ENCODE assay signal across 8 mouse cellular contexts in the genomic region with DNA sequence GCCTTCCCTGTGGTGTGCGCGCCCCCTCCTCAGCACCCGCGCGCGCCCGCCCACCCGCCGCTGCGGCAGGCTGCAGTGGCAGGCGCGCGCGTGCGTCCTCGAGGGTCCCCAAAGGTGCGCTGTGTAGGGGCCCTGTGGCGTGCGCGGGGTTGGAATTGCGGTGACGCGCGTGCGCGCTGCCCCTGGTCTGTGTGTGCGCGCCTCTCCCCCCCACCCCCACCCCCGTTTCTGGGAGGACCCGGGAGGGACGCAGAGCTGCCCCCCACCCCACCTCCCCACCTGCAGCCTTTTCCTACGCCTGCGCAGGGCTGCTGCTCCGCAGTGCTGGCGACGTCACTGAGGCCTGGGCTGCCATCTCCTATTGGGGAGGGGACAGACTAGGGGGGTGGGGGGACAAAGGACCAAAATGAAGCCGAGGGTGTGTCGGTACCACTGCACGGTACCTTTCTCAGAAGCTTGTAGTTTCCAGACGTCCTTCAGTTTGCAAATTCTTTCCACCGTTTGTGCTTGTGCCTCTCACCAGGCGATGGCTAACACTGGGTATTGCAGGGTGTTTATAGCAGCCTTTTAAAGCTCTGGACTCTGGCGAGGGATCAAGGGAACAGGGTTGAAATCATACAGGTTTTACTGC. TPM values are rescaled to one million over a fixed set of nuclear protein-coding genes. Genes with fewer than 3 reads are reported as not detected.
DNase-seq lines count a peak whose midpoint lies in the region; ATAC-seq and TF ChIP-seq lines count a peak whose summit lies in the region.

A gene (minus strand): TSS at position 542 of the 631 bp plus-strand sequence.

- peak within 1 kb of the TSS; percentile 88 for H3K9ac ChIP-seq in ES-Bruce4 (ENCODE audit: low read depth, poor library complexity, severe bottlenecking)
- peak within 1 kb of the TSS; percentile 91 for H3K9ac ChIP-seq in heart, embryonic 15.5 days

- H3K4me1 ChIP-seq in ES-Bruce4 (ENCODE audit: control insufficient read depth, insufficient read depth, low read length): no peaks in the 10 kb centered on the region
- H3K4me1 ChIP-seq in erythroblast, embryonic 14.5 days (ENCODE audit: control insufficient read depth): peaks cover 48% of the 10 kb centered on the region
- peaks cover 30% of the 10 kb centered on the region for H3K4me1 ChIP-seq in heart, embryonic 15.5 days (replicated peaks)

- H3K27me3 ChIP-seq in ES-Bruce4 (ENCODE audit: control insufficient read depth, insufficient read depth, low read length, poor library complexity, severe bottlenecking): no peaks in the 10 kb centered on the region
- H3K27me3 ChIP-seq in erythroblast, embryonic 14.5 days (ENCODE audit: control insufficient read depth): no peaks in the 10 kb centered on the region
- no peaks in the 10 kb centered on the region for H3K27me3 ChIP-seq in heart, embryonic 15.5 days

- peak; percentile 80 for DNase-seq in adrenal gland, postnatal 14 days
- DNase-seq in kidney, postnatal 25 days: peak; percentile 53 to 77
- peak; percentile 30 to 39 for DNase-seq in lung, adult 18-20 months
- no peak for DNase-seq in thymus, adult 18-20 months

- no peaks in the 10 kb centered on the region for H3K36me3 ChIP-seq in ES-Bruce4 (ENCODE audit: control insufficient read depth, insufficient read depth, low read length, poor library complexity, severe bottlenecking)
- no peaks in the 10 kb centered on the region for H3K36me3 ChIP-seq in erythroblast, embryonic 14.5 days (ENCODE audit: control insufficient read depth)
- H3K36me3 ChIP-seq in heart, embryonic 15.5 days: no peaks in the 10 kb centered on the region

- peak within 1 kb of the TSS; percentile 65 for H3K4me2 ChIP-seq in heart, embryonic 15.5 days

- TF ChIP-seq CTCF in ES-Bruce4 (IDR thresholded peaks at IDR 0.05; ENCODE audit: low read depth, low read length): no peak

- peak within 1 kb of the TSS; percentile 87 for H3K4me3 ChIP-seq in ES-Bruce4 (ENCODE audit: low read depth, low read length)
- H3K4me3 ChIP-seq in erythroblast, embryonic 14.5 days (replicated peaks): peak within 1 kb of the TSS; percentile 77
- H3K4me3 ChIP-seq in heart, embryonic 15.5 days: peak within 1 kb of the TSS; percentile 91

- TF ChIP-seq POLR2A in ES-Bruce4 (IDR thresholded peaks at IDR 0.05; ENCODE audit: insufficient read depth, low read length): no peak

- no peak within 1 kb of the TSS for H3K27ac ChIP-seq in ES-Bruce4 (ENCODE audit: insufficient read depth, low read length)
- peak within 1 kb of the TSS; percentile 98 for H3K27ac ChIP-seq in heart, embryonic 15.5 days

- H3K9me3 ChIP-seq in ES-Bruce4 (replicated peaks; ENCODE audit: control insufficient read depth, insufficient read depth, low read length, poor library complexity, severe bottlenecking): no peaks in the 10 kb centered on the region
- no peaks in the 10 kb centered on the region for H3K9me3 ChIP-seq in erythroblast, embryonic 14.5 days (ENCODE audit: control insufficient read depth, low read length)
- no peaks in the 10 kb centered on the region for H3K9me3 ChIP-seq in heart, embryonic 15.5 days (replicated peaks)

- peak; percentile 80 for ATAC-seq in heart, embryonic 15.5 days (replicated peaks; ENCODE audit: insufficient number of reproducible peaks, insufficient read depth, low FRiP score, low read depth)
- no peak for ATAC-seq in neutrophil, adult 5-6 weeks (ENCODE audit: extremely low read depth, insufficient number of reproducible peaks, low FRiP score, poor library complexity, severe bottlenecking)

- no peak for TF ChIP-seq EP300 in ES-Bruce4 (IDR thresholded peaks at IDR 0.05; ENCODE audit: insufficient read depth, low read depth, low read length)

- WGBS in heart, embryonic 15.5 days: 0% methylated on average over 43 of the region's 43 CpGs

RNA-seq across cellular contexts. Expression of the gene that starts here (rescaled TPM):
- polyA plus RNA-seq in ES-Bruce4 (2011; ENCODE audit: insufficient read depth, insufficient read length, low read depth, missing spikeins): 54.7 and 65.3 TPM in 2 replicates
- total RNA-seq in adrenal gland, postnatal 14 days (2021): 56.7 and 60.1 TPM in 2 replicates
- polyA plus RNA-seq in erythroblast, embryonic 14.5 days (2012): 0.42 and 0.69 TPM in 2 replicates
- 96.2 and 112 TPM in 2 replicates for polyA plus RNA-seq in heart, embryonic 15.5 days (2015; fragmentation: Nextera tagmentation; extraction: Ambion mirVana)
- 14.4 and 14.5 TPM in 2 replicates for total RNA-seq in neutrophil, adult 5-6 weeks (2017)

Comparison
In these comparisons a context has a peak if more than half of its experiments do, and no peak if none do; other contexts are left out.
1. RNA of the gene that starts here (polyA plus RNA-seq): 96.2 to 112 TPM in heart, embryonic 15.5 days and 54.7 to 65.3 TPM in ES-Bruce4; 0.42 to 0.69 TPM in erythroblast, embryonic 14.5 days; every median in the first group is over 10 times any median in the second.
2. DNase-seq: peak in adrenal gland, postnatal 14 days (single experiment), kidney, postnatal 25 days (2 of 2) and lung, adult 18-20 months (2 of 2); none in thymus, adult 18-20 months (0 of 2).
3. Peak in every context shown above with its lines, with median percentiles within 50 percentile points of each other: H3K4me3 ChIP-seq.